ENCODE assay signal across 25 mouse cellular contexts in the genomic region with DNA sequence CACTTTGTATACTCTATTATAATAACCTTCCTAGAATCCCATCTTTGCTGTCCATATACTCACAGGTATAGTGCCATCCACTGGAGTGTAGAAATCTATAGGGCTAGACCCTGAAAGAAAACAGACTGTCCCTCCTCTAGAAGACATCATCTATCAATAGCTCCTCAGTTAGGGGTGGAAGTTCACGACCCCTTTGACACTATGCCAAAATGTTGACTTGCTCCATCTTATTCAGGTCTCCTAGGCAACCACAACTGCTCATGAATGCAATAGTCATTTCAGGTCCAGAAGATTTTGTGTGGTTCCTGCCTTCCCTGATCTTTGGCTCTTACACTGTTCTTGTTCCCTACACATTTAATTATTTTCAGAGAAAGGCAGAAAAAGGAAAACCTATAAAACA.
"Had no signal": no experiment of that assay in that cellular context is flagged by ENCODE, and none has a peak within 500 bp of the region (broad histone marks: within the 10 kb centered on the region; RNA-seq: fewer than 3 reads in every experiment).

No protein-coding gene starts in this region.

- ATAC-seq: hindbrain, embryonic 16.5 days; intestine, embryonic 16.5 days; liver, embryonic 12.5 days had no signal

- H3K9ac ChIP-seq: heart, embryonic 13.5 days; heart, embryonic 15.5 days; hindbrain, embryonic 14.5 days; kidney, embryonic 15.5 days; limb, embryonic 13.5 days; limb, embryonic 15.5 days; liver, embryonic 12.5 days; liver, embryonic 14.5 days had no signal

- H3K4me2 ChIP-seq: heart, embryonic 11.5 days; heart, embryonic 13.5 days; heart, embryonic 15.5 days; hindbrain, embryonic 14.5 days; kidney, embryonic 15.5 days; limb, embryonic 13.5 days; limb, embryonic 15.5 days; liver, embryonic 12.5 days had no signal

- H3K4me3 ChIP-seq: heart, embryonic 13.5 days; heart, embryonic 15.5 days; kidney, embryonic 15.5 days; limb, embryonic 13.5 days; limb, embryonic 15.5 days; liver, embryonic 12.5 days had no signal

- H3K4me1 ChIP-seq: liver, embryonic 12.5 days had no signal

- H3K27ac ChIP-seq: heart, embryonic 13.5 days; heart, embryonic 15.5 days; hindbrain, embryonic 14.5 days; kidney, embryonic 15.5 days; kidney, postnatal 0 days; limb, embryonic 13.5 days; limb, embryonic 15.5 days; liver, embryonic 12.5 days; liver, embryonic 14.5 days had no signal

- H3K9me3 ChIP-seq: heart, embryonic 15.5 days; kidney, embryonic 15.5 days; limb, embryonic 15.5 days; liver, embryonic 12.5 days had no signal

- H3K27me3 ChIP-seq: heart, embryonic 13.5 days; heart, embryonic 15.5 days; kidney, embryonic 15.5 days; limb, embryonic 13.5 days; limb, embryonic 15.5 days; liver, embryonic 12.5 days had no signal

- H3K36me3 ChIP-seq: heart, embryonic 13.5 days; heart, embryonic 15.5 days; kidney, embryonic 15.5 days; limb, embryonic 13.5 days; limb, embryonic 15.5 days; liver, embryonic 12.5 days had no signal

- DNase-seq: gastrocnemius, postnatal 14 days; gastrocnemius, postnatal 36 days; heart, adult 18-20 months; heart, postnatal 14 days; heart, postnatal 36 days; kidney, adult 11 months; kidney, adult 2 months; kidney, adult 9 months; kidney, postnatal 14 days; kidney, postnatal 36 days; layer of hippocampus, adult 9-11 months; layer of hippocampus, postnatal 36 days; left cerebral cortex, postnatal 4 days had no signal
